Mouse (Mus musculus): ENCODE results near the gene Agr2.

- TF ChIP-seq MAFK (IDR thresholded peaks at IDR 0.05; ENCODE audit: insufficient read depth, low read depth, low read length) = no peak
- no peak for TF ChIP-seq ZC3H11A (IDR thresholded peaks at IDR 0.05; ENCODE audit: borderline replicate concordance, low read depth, low read length)
- TF ChIP-seq CHD2 (IDR thresholded peaks at IDR 0.05; ENCODE audit: low read depth, low read length) = no peak
- no peak for TF ChIP-seq HCFC1 (IDR thresholded peaks at IDR 0.05; ENCODE audit: borderline replicate concordance, insufficient read depth, low read length)
These were observed 876 bp downstream of the Agr2 start for GRCm38 (mm10) chr12:35993583-35993982.
